ENCODE assay signal across 19 mouse cellular contexts in the genomic region with DNA sequence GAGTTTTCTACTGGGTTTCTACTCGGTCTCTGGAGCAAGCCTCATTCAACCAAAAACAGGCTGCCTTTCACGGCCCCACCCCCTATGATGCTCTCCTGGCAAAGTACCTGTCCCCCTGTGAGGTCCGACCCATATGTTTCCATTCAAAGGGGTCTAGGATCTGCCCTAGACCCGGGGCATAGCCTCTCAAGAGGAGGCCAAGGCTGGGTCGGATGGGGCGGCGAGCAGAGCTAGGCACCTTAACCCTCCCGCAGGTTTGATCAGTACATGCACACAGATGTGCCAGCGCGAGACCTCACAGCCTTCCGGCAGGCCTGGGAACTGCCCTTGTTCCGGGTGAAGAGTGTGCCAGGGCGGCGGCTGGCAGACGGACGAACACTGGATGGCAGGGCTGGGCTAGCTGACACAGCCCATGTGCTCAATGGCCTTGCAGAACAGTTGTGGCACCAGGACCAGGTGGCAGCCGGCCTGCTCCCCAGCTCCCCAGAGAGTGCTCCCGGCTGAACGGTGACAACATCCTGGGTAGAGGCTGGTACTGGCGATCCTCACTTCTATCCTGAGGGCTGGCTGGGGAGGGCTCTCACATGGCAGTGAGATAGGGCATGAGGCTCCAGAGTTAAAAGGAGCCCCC. TPM values are rescaled to one million over a fixed set of nuclear protein-coding genes. Genes with fewer than 3 reads are reported as not detected.
A peak's percentile ranks its signal among the peaks of the same experiment; 100 is the strongest.
DNase-seq lines count a peak whose midpoint lies in the region; ATAC-seq and TF ChIP-seq lines count a peak whose summit lies in the region.
"Had no signal": no experiment of that assay in that cellular context is flagged by ENCODE, and none has a peak within 500 bp of the region (broad histone marks: within the 10 kb centered on the region; RNA-seq: fewer than 3 reads in every experiment).

No protein-coding gene starts in this region.

- no peak overlapping the region for H3K4me3 ChIP-seq in forebrain, embryonic 11.5 days (ENCODE audit: low read depth, low read length)
- H3K4me3 ChIP-seq in forebrain, embryonic 15.5 days: no peak overlapping the region
- H3K4me3 ChIP-seq in liver, embryonic 11.5 days (ENCODE audit: low read depth, low read length): no peak overlapping the region
- H3K4me3 ChIP-seq in G1E (ENCODE audit: low read depth, low read length): peak overlapping the region; percentile 13; the same call in 1 of the 2 replicates
- H3K4me3 ChIP-seq: heart, adult 2 months; heart, embryonic 15.5 days; myocyte had no signal

- TF ChIP-seq CTCF in G1E (IDR thresholded peaks at IDR 0.05; ENCODE audit: low read depth, low read length): no peak

- H3K9ac ChIP-seq in forebrain, embryonic 11.5 days (ENCODE audit: low read length): no peak overlapping the region
- H3K9ac ChIP-seq in forebrain, embryonic 15.5 days (replicated peaks): no peak overlapping the region
- H3K9ac ChIP-seq in liver, embryonic 11.5 days (ENCODE audit: low read depth, low read length): no peak overlapping the region
- H3K9ac ChIP-seq: forebrain, postnatal 0 days; heart, embryonic 15.5 days; liver, postnatal 0 days had no signal

- WGBS in forebrain, embryonic 11.5 days: 92% methylated on average over 20 of the region's 20 CpGs
- WGBS in forebrain, embryonic 15.5 days: 89% methylated on average over 20 of the region's 20 CpGs
- WGBS in liver, embryonic 11.5 days: 94% methylated on average over 20 of the region's 20 CpGs

- H3K9me3 ChIP-seq in forebrain, embryonic 11.5 days (ENCODE audit: control insufficient read depth, low read length): no peaks in the 10 kb centered on the region
- H3K9me3 ChIP-seq in forebrain, embryonic 15.5 days: no peaks in the 10 kb centered on the region
- no peaks in the 10 kb centered on the region for H3K9me3 ChIP-seq in liver, embryonic 11.5 days (ENCODE audit: control insufficient read depth, low read length)
- H3K9me3 ChIP-seq in G1E (replicated peaks): no peaks in the 10 kb centered on the region
- H3K9me3 ChIP-seq: heart, embryonic 15.5 days had no signal

- H3K27ac ChIP-seq in forebrain, embryonic 11.5 days (ENCODE audit: low read depth, low read length): no peak overlapping the region
- no peak overlapping the region for H3K27ac ChIP-seq in forebrain, embryonic 15.5 days (replicated peaks)
- H3K27ac ChIP-seq in liver, embryonic 11.5 days (ENCODE audit: low read depth, low read length): no peak overlapping the region
- H3K27ac ChIP-seq: heart, adult 2 months; heart, embryonic 15.5 days had no signal

- no peak for ATAC-seq in forebrain, embryonic 11.5 days (replicated peaks; ENCODE audit: low FRiP score)
- ATAC-seq in forebrain, embryonic 15.5 days (replicated peaks): no peak
- no peak for ATAC-seq in liver, embryonic 11.5 days (replicated peaks; ENCODE audit: low FRiP score)
- no peak for ATAC-seq in G1E (ENCODE audit: extremely low read depth, insufficient number of reproducible peaks, low FRiP score, poor library complexity, severe bottlenecking)
- peak; percentile 37; the same call in 1 of the 2 replicates for ATAC-seq in megakaryocyte-erythroid progenitor cell, adult 5-6 weeks (replicated peaks; ENCODE audit: low FRiP score, low TSS enrichment, poor library complexity, severe bottlenecking)
- ATAC-seq: forebrain, postnatal 0 days; liver, postnatal 0 days had no signal

- no peaks in the 10 kb centered on the region; the same call in 1 of the 2 replicates for H3K4me1 ChIP-seq in forebrain, embryonic 11.5 days (replicated peaks; ENCODE audit: control insufficient read depth, insufficient read depth, low read length)
- H3K4me1 ChIP-seq in forebrain, embryonic 15.5 days: no peaks in the 10 kb centered on the region
- peaks cover under 1% of the 10 kb centered on the region for H3K4me1 ChIP-seq in liver, embryonic 11.5 days (replicated peaks; ENCODE audit: control insufficient read depth, insufficient read depth, low read length)
- H3K4me1 ChIP-seq in G1E (ENCODE audit: insufficient read depth, low read depth, low read length): peaks cover 2% of the 10 kb centered on the region

- DNase-seq in forebrain, embryonic 11.5 days (ENCODE audit: low spot score): peak; percentile 48
- DNase-seq in liver: peak; percentile 3
- DNase-seq in liver, embryonic 11.5 days (ENCODE audit: low spot score): no peak
- no peak for DNase-seq in G1E (ENCODE audit: low spot score)
- DNase-seq in spleen, postnatal 10 days (ENCODE audit: low spot score in 2 of 2): no peak
- DNase-seq: cerebellum, adult 11 months; forebrain, postnatal 0 days; heart, adult 2 months; kidney, adult 8-10 months; kidney, postnatal 36 days; layer of hippocampus, adult 9-11 months; liver, postnatal 0 days; right cerebral cortex, adult 18-20 months; thymus, adult 18-20 months had no signal

- H3K36me3 ChIP-seq in forebrain, embryonic 11.5 days (ENCODE audit: control insufficient read depth, insufficient read depth, low read length): no peaks in the 10 kb centered on the region
- H3K36me3 ChIP-seq in forebrain, embryonic 15.5 days: peaks cover 4% of the 10 kb centered on the region; the same call in 1 of the 2 replicates
- no peaks in the 10 kb centered on the region for H3K36me3 ChIP-seq in liver, embryonic 11.5 days (ENCODE audit: control insufficient read depth, insufficient read depth, low read length)
- peaks cover 29% of the 10 kb centered on the region for H3K36me3 ChIP-seq in G1E (replicated peaks)
- H3K36me3 ChIP-seq: heart, embryonic 15.5 days had no signal

- H3K27me3 ChIP-seq in forebrain, embryonic 11.5 days (ENCODE audit: control insufficient read depth, insufficient read depth, low read length): no peaks in the 10 kb centered on the region
- no peaks in the 10 kb centered on the region for H3K27me3 ChIP-seq in forebrain, embryonic 15.5 days
- H3K27me3 ChIP-seq in liver, embryonic 11.5 days (replicated peaks; ENCODE audit: control insufficient read depth, insufficient read depth, low read length): no peaks in the 10 kb centered on the region
- H3K27me3 ChIP-seq in G1E (ENCODE audit: insufficient read depth, low read length): no peaks in the 10 kb centered on the region
- H3K27me3 ChIP-seq: heart, embryonic 15.5 days had no signal

- no peak overlapping the region for H3K4me2 ChIP-seq in forebrain, embryonic 11.5 days (ENCODE audit: low read depth, low read length, severe bottlenecking)
- H3K4me2 ChIP-seq in forebrain, embryonic 15.5 days (replicated peaks): no peak overlapping the region
- no peak overlapping the region for H3K4me2 ChIP-seq in liver, embryonic 11.5 days
- H3K4me2 ChIP-seq: heart, embryonic 15.5 days had no signal

RNA-seq across cellular contexts. Expression of a gene that starts 5.9 kb away (rescaled TPM):
- polyA plus RNA-seq in forebrain, embryonic 11.5 days (2014; fragmentation: Nextera tagmentation; extraction: Ambion mirVana): 5.8 and 7.8 TPM in 2 replicates
- polyA plus RNA-seq in forebrain, embryonic 15.5 days (2015; fragmentation: Nextera tagmentation; extraction: Ambion mirVana): 8.4 and 10.9 TPM in 2 replicates
- 4.5 and 4.6 TPM in 2 replicates for polyA plus RNA-seq in liver, embryonic 11.5 days (2014; fragmentation: Nextera tagmentation; extraction: Ambion mirVana)
- 1.0 and 2.0 TPM in 2 replicates for total RNA-seq in G1E (2014; fragmentation: Nextera tagmentation)
- total RNA-seq in G1E (2017): 0.93 and 1.6 TPM in 2 replicates
- 0.56 and 0.87 TPM in 2 replicates for polyA plus RNA-seq in G1E (2012)
- 0.81 and 10.9 TPM in 2 replicates for total RNA-seq in megakaryocyte-erythroid progenitor cell, adult 5-6 weeks (2014; fragmentation: Nextera tagmentation)
- total RNA-seq in megakaryocyte-erythroid progenitor cell, adult 5-6 weeks (2017): 3.2 TPM in 1 of 2 replicates, not detected in the other

RNA-seq across cellular contexts. Expression of a gene that starts 19.6 kb away (rescaled TPM):
- polyA plus RNA-seq in forebrain, embryonic 11.5 days (2014; fragmentation: Nextera tagmentation; extraction: Ambion mirVana): 1.5 and 1.6 TPM in 2 replicates
- polyA plus RNA-seq in forebrain, embryonic 15.5 days (2015; fragmentation: Nextera tagmentation; extraction: Ambion mirVana): 1.3 TPM in 2 replicates
- 2.3 and 2.5 TPM in 2 replicates for polyA plus RNA-seq in liver, embryonic 11.5 days (2014; fragmentation: Nextera tagmentation; extraction: Ambion mirVana)
- total RNA-seq in G1E (2014; fragmentation: Nextera tagmentation): not detected in 2 replicates
- 0.06 TPM in 1 of 2 replicates, not detected in the other for total RNA-seq in G1E (2017)
- not detected in 2 replicates for polyA plus RNA-seq in G1E (2012)
- total RNA-seq in megakaryocyte-erythroid progenitor cell, adult 5-6 weeks (2014; fragmentation: Nextera tagmentation): not detected in 2 replicates
- total RNA-seq in megakaryocyte-erythroid progenitor cell, adult 5-6 weeks (2017): not detected in 2 replicates
- total RNA-seq: common myeloid progenitor, adult 5-6 weeks had no signal

Comparison
In these comparisons a context has a peak if more than half of its experiments do, and no peak if none do; other contexts are left out.
1. DNase-seq: peak in forebrain, embryonic 11.5 days (single experiment) and liver (single experiment); none in liver, embryonic 11.5 days (single experiment), G1E (single experiment) and spleen, postnatal 10 days (0 of 2).